Mouse (Mus musculus) heart, postnatal 10 days (tissue): ENCODE measurements around the gene Dock4. TPM values are rescaled to one million over a fixed set of nuclear protein-coding genes. Genes with fewer than 3 reads are reported as not detected.

Source experiments
- DNase-seq, 2 experiments: peaks; one replicate each; pipeline ENCODE4 v3.0.0; 2021
- intact Hi-C: fragments of 180-260 bp; cut with DNase I; formaldehyde crosslinking; loops from one replicate; pipeline ENCODE4 v1.15.1; 2025
- total RNA-seq, 2 experiments: library from RNA; stranded (reverse); gene quantifications; 2 replicates each; pipeline ENCODE4 v1.2.3; 2021

Gene Dock4
- total RNA-seq, 2 experiments from 2014 or later = 18.8 to 21.1 TPM

DNA sequence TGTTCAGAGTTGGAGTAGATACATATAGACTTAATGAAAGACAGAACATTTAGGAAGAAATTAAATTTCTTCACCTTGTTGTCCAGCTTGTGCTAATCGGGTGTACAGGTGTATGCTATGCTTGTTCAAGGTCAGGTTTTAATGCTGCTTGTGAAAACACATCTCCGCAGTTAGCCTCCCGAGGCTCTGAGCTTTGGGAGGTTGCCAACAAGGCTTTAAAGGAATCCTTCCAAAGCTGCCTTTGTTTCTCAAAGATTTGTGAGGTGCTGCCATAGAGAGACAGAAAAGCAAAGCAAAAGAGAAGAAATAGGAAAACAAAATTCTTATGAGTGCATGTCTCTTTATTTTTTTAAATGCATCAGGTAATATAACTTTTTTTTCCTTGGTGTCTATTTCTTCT is 57.8 kb downstream of the Dock4 start:
- DNase-seq = no peak
- intact Hi-C loops = loop anchor here (5.0 kb wide), 1 partner anchor 64 kb away; no protein-coding TSS in a partner anchor

DNA sequence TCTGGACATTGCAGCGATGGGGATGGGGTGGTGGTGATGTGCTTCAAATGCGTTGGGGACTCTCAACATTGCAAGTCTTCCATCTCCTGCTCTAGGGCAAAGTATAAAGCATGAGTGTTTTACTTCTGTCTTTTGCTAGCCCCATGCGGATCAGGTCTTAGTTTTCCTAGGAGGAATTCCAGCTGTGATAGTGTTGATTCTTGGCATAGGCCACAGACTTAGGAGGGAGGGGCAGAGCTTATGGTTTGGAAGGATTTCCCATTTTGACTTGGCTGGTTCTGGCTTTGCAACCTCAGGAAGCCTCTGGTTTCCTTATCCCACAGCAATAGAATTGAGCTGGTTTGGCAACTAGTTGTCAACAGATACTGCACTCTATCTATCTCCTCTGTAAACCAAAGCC is 58.9 kb downstream of the Dock4 start:
- intact Hi-C loops = loop anchor here (5.0 kb wide), 1 partner anchor 63 kb away; no protein-coding TSS in a partner anchor
- DNase-seq = peak in 1 of 2 experiments; percentile 45

GRCm38 (mm10) chr12:40507823-40508390 is 62.2 kb downstream of the Dock4 start:
- no peak for DNase-seq
- intact Hi-C loops = no loop called here

GRCm38 (mm10) chr12:40508416-40508815 is 62.7 kb downstream of the Dock4 start:
- no peak for DNase-seq
- intact Hi-C loops = no loop called here

- no peak for DNase-seq
- intact Hi-C loops = no loop called here
These were observed 66.1 kb downstream of the Dock4 start for GRCm38 (mm10) chr12:40511643-40512369.

GRCm38 (mm10) chr12:40512370-40512693 is 66.6 kb downstream of the Dock4 start:
- no peak for DNase-seq
- intact Hi-C loops = no loop called here

DNA sequence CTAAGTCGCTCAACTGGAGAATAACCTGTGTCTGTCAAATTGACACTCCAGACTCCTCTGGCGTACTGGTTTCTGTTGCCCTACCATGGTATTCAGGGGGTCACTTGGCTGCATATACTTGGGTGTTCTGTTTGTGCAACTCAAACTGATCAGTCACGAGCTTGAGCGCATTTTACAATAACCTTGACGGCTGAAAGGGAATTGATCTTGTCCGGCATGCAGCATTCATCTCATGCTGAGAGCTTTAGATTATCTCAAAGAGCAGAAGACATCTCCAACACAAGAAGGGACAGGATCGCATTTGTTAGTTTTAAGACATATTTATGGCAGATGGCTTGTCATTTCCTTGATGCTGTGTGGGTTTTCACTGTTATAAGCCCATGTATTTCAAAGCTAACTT is 67.2 kb downstream of the Dock4 start:
- DNase-seq = no peak
- intact Hi-C loops = no loop called here

DNA sequence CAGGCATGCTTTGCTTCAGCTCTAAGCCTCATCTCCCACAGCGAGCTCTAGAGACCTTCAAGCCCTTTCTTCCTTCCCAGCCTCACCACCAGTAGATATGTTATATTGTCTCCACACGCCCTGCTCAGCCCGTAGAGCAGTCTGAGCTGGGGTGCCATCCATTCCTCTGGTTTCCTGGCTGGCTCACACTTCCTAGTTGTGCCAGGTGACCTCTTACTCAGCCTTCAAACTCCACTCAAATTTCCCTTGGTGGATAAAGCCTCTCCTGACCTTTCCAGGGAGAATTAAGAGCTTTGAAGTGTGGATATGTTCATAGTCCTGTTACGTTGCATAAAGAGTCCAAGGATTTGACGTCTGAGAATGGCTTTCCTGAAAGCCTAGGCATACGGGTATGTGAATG is 68.3 kb downstream of the Dock4 start:
- no peak for DNase-seq
- intact Hi-C loops = no loop called here

- intact Hi-C loops = no loop called here
- DNase-seq = no peak
These were observed 76.7 kb downstream of the Dock4 start for GRCm38 (mm10) chr12:40522468-40522867.

DNA sequence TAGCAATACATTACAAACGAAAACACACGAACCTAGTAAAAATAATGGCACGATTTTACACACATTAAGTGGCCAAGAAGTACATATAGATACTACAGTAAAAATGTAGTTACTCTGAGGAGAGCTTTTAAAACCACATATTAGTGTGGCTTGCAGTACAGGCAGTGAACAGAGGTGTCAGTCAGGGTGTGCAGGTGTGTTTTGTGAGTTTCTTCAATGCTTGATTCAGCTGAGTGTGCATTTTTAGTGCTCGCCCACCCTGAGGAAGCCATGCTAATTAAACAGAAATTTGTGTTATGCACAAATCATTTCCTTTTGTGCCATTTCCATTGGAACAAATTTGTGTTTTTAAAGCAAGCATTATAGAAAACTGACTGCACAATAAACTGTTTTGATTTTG is 77.3 kb downstream of the Dock4 start:
- intact Hi-C loops = no loop called here
- DNase-seq = no peak

- intact Hi-C loops = no loop called here
- DNase-seq = peak; percentile 25 to 39
These were observed 79.3 kb downstream of the Dock4 start for GRCm38 (mm10) chr12:40525045-40525444.

DNA sequence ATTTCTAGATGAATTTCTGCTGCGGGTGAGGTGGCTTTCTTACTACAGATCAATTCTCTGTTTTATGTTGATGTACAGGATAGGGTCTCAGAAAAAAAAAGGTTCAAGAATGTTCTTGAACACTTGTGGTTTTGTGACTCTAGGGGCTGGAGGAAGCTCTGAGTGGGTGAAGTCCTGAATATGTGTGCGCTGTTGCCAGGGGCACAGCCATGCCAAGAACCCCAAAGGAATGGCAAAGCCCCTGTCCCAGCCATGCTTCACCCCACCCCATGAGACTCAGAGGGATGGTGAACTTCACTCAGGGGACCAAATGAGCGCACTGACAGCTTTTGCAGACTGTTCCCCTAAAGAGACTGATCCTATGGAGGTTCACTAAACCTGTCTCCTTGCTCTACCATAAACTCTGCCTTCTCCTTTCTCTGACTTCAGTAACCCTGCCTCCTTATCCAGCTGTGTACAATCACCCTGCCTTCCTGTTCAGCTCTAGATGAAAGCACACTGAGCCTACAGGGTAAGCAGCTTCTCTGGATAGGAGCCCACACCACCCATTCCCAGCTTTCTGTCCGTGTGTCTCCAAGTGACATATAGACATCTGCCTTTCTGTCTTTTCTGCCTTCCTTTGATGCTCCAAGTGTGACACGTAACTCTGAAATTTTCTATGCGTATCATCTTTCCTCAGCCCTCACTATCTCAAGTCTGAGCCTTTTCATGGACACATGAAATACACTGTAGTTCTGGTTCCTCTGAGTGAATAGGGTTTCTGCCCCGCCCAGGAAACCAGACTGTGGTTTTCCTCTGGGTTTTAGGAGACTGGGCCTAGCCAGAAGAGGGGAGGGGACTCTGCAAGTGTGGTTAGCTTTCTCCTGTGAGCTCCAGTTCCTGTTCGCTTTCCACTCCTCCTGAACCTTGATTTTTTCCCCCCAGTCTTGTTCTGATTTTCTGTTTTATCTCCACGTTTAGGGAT is 90.2 kb downstream of the Dock4 start:
- intact Hi-C loops = no loop called here
- peak; percentile 33 to 46 for DNase-seq

DNA sequence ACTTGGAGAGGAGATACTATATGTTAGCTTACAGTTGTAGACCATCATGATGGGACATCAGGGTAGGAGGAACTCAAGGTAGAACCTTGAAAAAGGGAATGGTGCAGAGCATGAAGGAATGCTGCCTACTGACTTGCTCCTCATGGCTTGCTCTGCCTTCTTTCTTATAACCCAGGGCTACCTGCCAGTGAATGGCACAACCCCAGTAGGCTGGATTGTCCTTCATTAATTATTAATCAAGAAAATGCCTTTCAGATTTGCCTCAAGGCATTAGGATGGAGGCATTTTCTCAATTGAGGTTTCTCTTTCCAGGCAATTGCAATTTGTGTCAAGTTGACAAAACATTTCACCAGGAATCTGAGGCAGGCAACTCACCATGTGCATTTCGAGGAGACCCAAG is 92.1 kb downstream of the Dock4 start:
- intact Hi-C loops = no loop called here
- no peak for DNase-seq

DNA sequence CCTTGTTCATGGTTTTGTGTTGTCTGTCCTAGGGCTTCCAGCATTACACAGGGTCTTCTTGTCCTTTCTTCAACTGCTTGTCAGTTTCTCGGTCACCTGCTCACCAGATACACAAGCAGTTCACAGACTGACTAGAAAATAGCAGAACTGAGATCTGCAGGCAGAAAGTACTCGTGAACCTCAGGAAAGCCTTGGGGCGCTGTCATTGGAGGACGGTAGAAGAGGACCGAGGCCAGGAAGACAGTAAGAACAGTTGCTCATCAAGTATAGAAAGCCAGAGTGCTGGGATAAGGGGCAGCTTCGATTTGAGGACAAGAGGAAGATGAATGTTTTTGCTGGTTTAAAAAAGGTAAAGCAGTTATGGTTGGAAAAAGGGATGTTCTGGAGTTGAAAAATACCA is 92.6 kb downstream of the Dock4 start:
- no peak for DNase-seq
- intact Hi-C loops = no loop called here

DNA sequence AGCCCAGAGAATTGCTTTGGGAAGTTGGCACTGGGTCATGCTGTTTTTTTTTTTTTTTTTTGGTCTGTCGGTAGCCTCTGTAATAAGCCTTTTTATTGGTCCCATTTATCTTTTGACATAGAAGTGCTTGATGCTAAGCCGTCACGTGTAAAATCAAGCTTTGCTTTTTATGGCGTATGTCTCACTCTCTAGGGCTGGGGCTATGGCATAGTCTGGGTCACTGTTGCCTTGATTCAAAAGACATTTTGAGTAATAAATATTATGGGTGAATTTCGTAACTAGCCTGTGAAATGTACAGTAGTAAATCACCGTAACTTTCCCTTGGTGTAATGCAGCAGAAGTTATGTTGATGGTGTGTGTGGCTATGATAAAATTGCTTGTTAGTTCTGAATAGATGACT is 93.0 kb downstream of the Dock4 start:
- intact Hi-C loops = no loop called here
- DNase-seq = no peak

GRCm38 (mm10) chr12:40544273-40544672 is 98.5 kb downstream of the Dock4 start:
- intact Hi-C loops = no loop called here
- DNase-seq = no peak

DNA sequence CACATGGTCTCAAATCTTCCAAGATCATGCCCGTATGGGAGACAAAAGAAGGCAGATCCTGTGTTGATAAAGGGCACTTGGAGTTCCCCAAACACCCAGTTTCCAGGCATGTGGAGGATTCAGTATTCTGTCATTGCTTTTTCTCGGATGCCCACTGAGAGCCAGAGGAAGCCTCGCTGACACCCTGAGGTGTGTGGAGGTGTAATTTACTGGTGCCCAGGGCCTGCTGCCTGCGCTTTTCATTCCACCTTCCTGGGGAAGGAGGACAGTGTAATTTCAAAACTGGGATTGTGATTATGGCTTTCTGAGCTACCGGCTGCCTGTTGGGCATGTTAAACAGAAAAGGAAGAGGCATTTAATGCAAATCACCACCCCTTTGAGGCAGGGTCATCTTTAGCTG is 101.1 kb downstream of the Dock4 start:
- no peak for DNase-seq
- intact Hi-C loops = no loop called here

DNA sequence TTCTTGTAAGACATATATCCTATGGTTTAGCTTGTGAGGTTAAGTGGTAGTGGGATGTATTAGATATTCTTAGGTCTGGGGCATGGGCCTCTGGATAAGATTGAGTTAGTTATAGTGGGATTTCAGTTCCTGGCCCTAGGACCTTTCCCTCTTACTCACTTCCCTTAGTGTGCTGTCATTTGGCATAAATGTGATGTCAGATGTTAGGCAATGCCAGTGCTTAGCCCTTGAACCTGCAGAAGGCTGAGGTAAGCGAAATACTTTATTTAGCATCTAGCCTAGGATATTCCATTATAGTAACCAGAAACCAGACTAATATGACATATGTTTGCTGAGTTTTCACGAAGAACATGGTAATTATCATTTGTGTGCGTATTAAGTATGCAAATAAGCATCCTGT is 105.6 kb downstream of the Dock4 start:
- no peak for DNase-seq
- intact Hi-C loops = no loop called here

DNA sequence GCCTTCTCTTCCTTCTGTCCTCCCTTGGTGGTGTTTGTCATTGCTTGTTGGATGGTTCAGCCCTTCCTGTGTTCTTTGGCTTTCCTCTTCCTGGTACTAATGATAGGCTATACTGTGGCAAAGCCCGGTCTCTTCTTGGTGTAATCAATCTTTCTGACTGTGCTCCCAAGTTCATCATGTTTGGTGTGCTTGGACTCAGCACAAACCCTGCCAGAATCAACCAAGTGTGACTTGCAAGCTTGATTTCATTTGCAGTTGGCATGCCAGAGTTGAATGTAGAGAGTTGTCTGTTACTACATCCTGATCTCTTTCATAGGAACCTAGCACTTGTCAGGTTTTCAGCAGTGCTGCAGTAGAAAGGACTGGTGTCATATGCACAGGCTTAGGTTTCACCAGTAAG is 106.4 kb downstream of the Dock4 start:
- intact Hi-C loops = no loop called here
- DNase-seq = no peak

GRCm38 (mm10) chr12:40553929-40554328 is 108.2 kb downstream of the Dock4 start:
- no peak for DNase-seq
- intact Hi-C loops = no loop called here

DNA sequence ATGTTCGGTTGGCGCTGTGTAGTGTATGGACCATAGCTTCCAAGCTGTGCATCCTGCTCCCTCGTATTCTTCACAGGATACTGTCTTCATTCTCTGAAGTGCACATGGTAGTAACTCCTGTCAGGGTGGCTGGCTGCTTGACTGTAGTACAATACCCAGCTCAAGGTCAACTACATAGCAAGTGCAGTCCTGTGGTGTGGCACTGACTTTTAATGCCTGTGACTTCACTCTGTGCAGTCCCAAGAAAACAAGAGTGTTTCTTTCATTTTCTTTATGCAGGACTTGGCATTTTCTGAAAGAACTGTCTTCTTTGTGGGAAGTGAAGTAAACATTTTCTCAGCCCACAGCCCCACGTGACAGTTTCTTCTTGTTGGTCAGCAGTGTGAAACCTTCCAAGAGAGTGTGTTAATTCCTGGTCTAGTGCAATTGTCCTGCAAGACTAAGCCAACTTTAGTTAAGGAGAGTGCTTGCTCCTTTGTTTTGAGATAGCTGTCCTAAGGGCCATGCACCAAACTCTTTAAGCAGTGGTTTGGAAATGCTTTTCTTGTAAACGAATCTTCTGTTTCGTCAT is 109.3 kb downstream of the Dock4 start:
- intact Hi-C loops = no loop called here
- DNase-seq = no peak
